Mouse (Mus musculus): ENCODE data around the gene Ascc1. TPM values are rescaled to one million over a fixed set of nuclear protein-coding genes. Genes with fewer than 3 reads are reported as not detected.

The Ascc1 gene
- total and polyA plus RNA-seq, 3 experiments = 17.0 to 37.9 TPM; not detected in 1

GRCm38 (mm10) chr10:60092311-60092710 lies 89.7 kb downstream of the Ascc1 start:
- Histone ChIP-seq H3K36me3 (ENCODE audit: control insufficient read depth in 1 of 2, insufficient read depth in 2 of 2, low read length in 2 of 2) (no peaks in the 10 kb centered on the region), H3K4me3 (ENCODE audit: control insufficient read depth in 1 of 2, insufficient read depth in 1 of 2, low read depth in 2 of 2, low read length in 2 of 2) (no peak overlapping the region), H3K4me1 (ENCODE audit: control insufficient read depth in 1 of 2, insufficient read depth in 2 of 2, low read length in 2 of 2) (no peaks in the 10 kb centered on the region), H3K27ac (ENCODE audit: control insufficient read depth, low read depth, low read length) (no peak overlapping the region), H3K27me3 (ENCODE audit: control insufficient read depth in 1 of 2, insufficient read depth in 2 of 2, low read length in 2 of 2) (no peaks in the 10 kb centered on the region), H3K9ac (ENCODE audit: control insufficient read depth, low read depth, low read length, poor library complexity, severe bottlenecking) (no peak overlapping the region), H3K79me2 (ENCODE audit: control insufficient read depth, insufficient read depth, low read length, poor library complexity) (no peaks in the 10 kb centered on the region), H3K9me3 (replicated peaks; ENCODE audit: insufficient read depth, low read length) (no peaks in the 10 kb centered on the region)
- TF ChIP-seq MAX (IDR thresholded peaks at IDR 0.05; ENCODE audit: low read length) (no peak), SMC3 (IDR thresholded peaks at IDR 0.05; ENCODE audit: low read depth, low read length) (no peak), RCOR1 (IDR thresholded peaks at IDR 0.05; ENCODE audit: low read depth, low read length) (no peak), POLR2A (IDR thresholded peaks at IDR 0.05; ENCODE audit: control insufficient read depth in 1 of 2, insufficient read depth in 1 of 2, low read depth in 1 of 2, low read length in 2 of 2, poor library complexity in 1 of 2) (no peak), CHD2 (IDR thresholded peaks at IDR 0.05; ENCODE audit: low read length) (no peak), MEF2A (IDR thresholded peaks at IDR 0.05; ENCODE audit: extremely low read depth, insufficient replicate concordance, low read depth, low read length, poor library complexity, severe bottlenecking) (no peak), ELF1 (IDR thresholded peaks at IDR 0.05; ENCODE audit: low read depth, low read length) (no peak), HCFC1 (IDR thresholded peaks at IDR 0.05; ENCODE audit: low read depth, low read length) (no peak), USF1 (IDR thresholded peaks at IDR 0.05; ENCODE audit: low read depth, low read length) (no peak)
- DNase-seq (ENCODE audit: low read depth, low spot score) = no peak

- H3K79me2 ChIP-seq (ENCODE audit: control insufficient read depth, insufficient read depth, low read length, poor library complexity) = no peaks in the 10 kb centered on the region
- H3K4me1 ChIP-seq (ENCODE audit: control insufficient read depth in 1 of 2, insufficient read depth in 2 of 2, low read length in 2 of 2) = no peaks in the 10 kb centered on the region
- H3K27ac ChIP-seq (ENCODE audit: control insufficient read depth, low read depth, low read length) = no peak overlapping the region
- H3K9me3 ChIP-seq (replicated peaks; ENCODE audit: insufficient read depth, low read length) = no peaks in the 10 kb centered on the region
- DNase-seq (ENCODE audit: low read depth, low spot score) = no peak
- no peak overlapping the region for H3K9ac ChIP-seq (ENCODE audit: control insufficient read depth, low read depth, low read length, poor library complexity, severe bottlenecking)
- H3K4me3 ChIP-seq (ENCODE audit: control insufficient read depth in 1 of 2, insufficient read depth in 1 of 2, low read depth in 2 of 2, low read length in 2 of 2) = no peak overlapping the region
- H3K27me3 ChIP-seq (ENCODE audit: control insufficient read depth in 1 of 2, insufficient read depth in 2 of 2, low read length in 2 of 2) = no peaks in the 10 kb centered on the region
- H3K36me3 ChIP-seq (ENCODE audit: control insufficient read depth in 1 of 2, insufficient read depth in 2 of 2, low read length in 2 of 2) = no peaks in the 10 kb centered on the region
- TF ChIP-seq CHD1 (IDR thresholded peaks at IDR 0.05; ENCODE audit: low read depth, low read length) = no peak
- TF ChIP-seq HCFC1 (IDR thresholded peaks at IDR 0.05; ENCODE audit: low read depth, low read length) = no peak
- TF ChIP-seq NRF1 (IDR thresholded peaks at IDR 0.05; ENCODE audit: insufficient read depth, low read depth, low read length, poor library complexity, severe bottlenecking) = no peak
- TF ChIP-seq EP300 (IDR thresholded peaks at IDR 0.05; ENCODE audit: low read depth in 1 of 2, low read length in 2 of 2) = no peak
- no peak for TF ChIP-seq POLR2AphosphoS5 (IDR thresholded peaks at IDR 0.05; ENCODE audit: borderline replicate concordance, low read depth, low read length)
- no peak for TF ChIP-seq MEF2A (IDR thresholded peaks at IDR 0.05; ENCODE audit: extremely low read depth, insufficient replicate concordance, low read depth, low read length, poor library complexity, severe bottlenecking)
- no peak for TF ChIP-seq KAT2A (conservative IDR thresholded peaks at IDR 0.05; ENCODE audit: low read depth, low read length)
- TF ChIP-seq RCOR1 (IDR thresholded peaks at IDR 0.05; ENCODE audit: low read depth, low read length) = no peak
- no peak for TF ChIP-seq ELF1 (IDR thresholded peaks at IDR 0.05; ENCODE audit: low read depth, low read length)
- TF ChIP-seq E2F4 (IDR thresholded peaks at IDR 0.05; ENCODE audit: borderline replicate concordance, low read depth, low read length) = no peak
- TF ChIP-seq POLR2A (IDR thresholded peaks at IDR 0.05; ENCODE audit: control insufficient read depth in 1 of 2, insufficient read depth in 1 of 2, low read depth in 1 of 2, low read length in 2 of 2, poor library complexity in 1 of 2) = no peak
- no peak for TF ChIP-seq GABPA (IDR thresholded peaks at IDR 0.05; ENCODE audit: low read depth, low read length)
- no peak for TF ChIP-seq SMC3 (IDR thresholded peaks at IDR 0.05; ENCODE audit: low read depth, low read length)
- TF ChIP-seq USF2 (IDR thresholded peaks at IDR 0.05; ENCODE audit: borderline replicate concordance in 1 of 2, insufficient read depth in 1 of 2, low read depth in 1 of 2, low read length in 2 of 2) = no peak
Measured at GRCm38 (mm10) chr10:60093751-60094150, 91.1 kb downstream of the Ascc1 start.
